Mouse (Mus musculus) midbrain, embryonic 11.5 days (tissue): Measurements from ENCODE around the gene Sft2d2. TPM values are rescaled to one million over a fixed set of nuclear protein-coding genes. Genes with fewer than 3 reads are reported as not detected.

Source experiments
- ATAC-seq: fragments of 200-750 bp; cut with Nextera tagmentation; 2 replicates; pipeline ENCODE4 v1.8.0; 2017; ENCODE audit warnings: moderate TSS enrichment, moderate library complexity; ENCODE audit not compliant: low FRiP score
- DNase-seq: peaks from one replicate; pipeline ENCODE4 v3.0.0; 2015; ENCODE audit warnings: low spot score; ENCODE audit errors: missing footprints
- H3K27ac ChIP-seq: fragments of 300-500 bp; sonication (generic); 2 replicates; pipeline ENCODE4 v1.5.1; 2014; ENCODE audit warnings: low read depth, low read length
- H3K27me3 ChIP-seq: fragments of 300-500 bp; sonication (generic); 2 replicates; pipeline ENCODE4 v1.6.1; 2014; ENCODE audit warnings: mild to moderate bottlenecking, low read length, moderate library complexity, mixed read lengths; ENCODE audit not compliant: control insufficient read depth, insufficient read depth
- H3K36me3 ChIP-seq: fragments of 300-500 bp; sonication (generic); 2 replicates; pipeline ENCODE4 v1.6.1; 2014; ENCODE audit warnings: mild to moderate bottlenecking, low read length, moderate library complexity, mixed read lengths; ENCODE audit not compliant: control insufficient read depth, insufficient read depth
- H3K4me1 ChIP-seq: fragments of 300-500 bp; sonication (generic); 2 replicates; pipeline ENCODE4 v1.6.1; 2014; ENCODE audit warnings: low read length; ENCODE audit not compliant: control insufficient read depth, insufficient read depth
- H3K4me2 ChIP-seq: fragments of 300-500 bp; sonication (generic); 2 replicates; pipeline ENCODE4 v1.6.1; 2014; ENCODE audit warnings: mild to moderate bottlenecking, moderate library complexity
- H3K4me3 ChIP-seq: fragments of 300-500 bp; sonication (generic); 2 replicates; pipeline ENCODE4 v1.5.1; 2014; ENCODE audit warnings: low read depth, low read length
- H3K9ac ChIP-seq: fragments of 300-500 bp; sonication (generic); 2 replicates; pipeline ENCODE4 v1.6.1; 2014; ENCODE audit warnings: low read length
- H3K9me3 ChIP-seq: fragments of 300-500 bp; sonication (generic); 2 replicates; pipeline ENCODE4 v1.6.1; 2016; ENCODE audit warnings: low read length; ENCODE audit not compliant: control insufficient read depth
- WGBS: fragments of 180-500 bp; shearing (Covaris S2); extraction: QIAGEN DNeasy Blood & Tissue Kit; methylation state at CpG from one replicate; pipeline ENCODE4 v1.1.7; 2014; 5-methylcytosine and 5-hydroxymethylcytosine counted together
- polyA plus RNA-seq: library from polyadenylated mRNA; unstranded; fragments of >200 nt; fragmentation: Nextera tagmentation; extraction: Ambion mirVana; gene quantifications from 2 replicates; pipeline ENCODE4 v1.2.1, GENCODE M21; 2014

Gene Sft2d2
- polyA plus RNA-seq, 1 experiment from 2014 or later = 9.1 TPM

DNA sequence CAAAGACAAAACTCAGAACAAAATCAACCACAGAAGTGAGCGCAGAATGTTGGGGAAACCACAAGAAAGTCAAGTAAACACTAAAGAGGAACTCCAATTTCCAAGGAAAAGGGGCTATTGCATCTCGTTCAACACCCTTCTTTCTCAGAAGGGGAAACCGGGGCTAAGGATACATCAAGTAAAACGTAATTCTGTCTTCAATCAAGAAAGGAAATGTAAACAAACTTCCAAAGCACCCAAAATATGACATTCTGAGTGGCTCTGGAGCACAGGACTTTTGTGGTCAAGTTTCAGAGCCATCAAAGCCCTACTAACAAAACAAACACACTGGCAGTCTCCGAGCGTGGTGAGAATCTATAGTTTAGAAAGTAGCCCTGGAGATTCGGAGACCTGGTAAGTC is 812 bp downstream of the Sft2d2 start:
- ATAC-seq (no peak), DNase-seq (peak; percentile 90)
- peaks cover 3% of the 10 kb centered on the region for H3K4me1 ChIP-seq
- H3K36me3 ChIP-seq = no peaks in the 10 kb centered on the region
- no peaks in the 10 kb centered on the region for H3K27me3 ChIP-seq
- peak overlapping the region; percentile 69 for H3K9ac ChIP-seq
- H3K9me3 ChIP-seq = no peaks in the 10 kb centered on the region
- H3K27ac ChIP-seq = no peak overlapping the region
- peak overlapping the region; percentile 74 for H3K4me3 ChIP-seq
- 20% methylated on average over 7 of the region's 7 CpGs for WGBS
- H3K4me2 ChIP-seq = peak overlapping the region; percentile 97

DNA sequence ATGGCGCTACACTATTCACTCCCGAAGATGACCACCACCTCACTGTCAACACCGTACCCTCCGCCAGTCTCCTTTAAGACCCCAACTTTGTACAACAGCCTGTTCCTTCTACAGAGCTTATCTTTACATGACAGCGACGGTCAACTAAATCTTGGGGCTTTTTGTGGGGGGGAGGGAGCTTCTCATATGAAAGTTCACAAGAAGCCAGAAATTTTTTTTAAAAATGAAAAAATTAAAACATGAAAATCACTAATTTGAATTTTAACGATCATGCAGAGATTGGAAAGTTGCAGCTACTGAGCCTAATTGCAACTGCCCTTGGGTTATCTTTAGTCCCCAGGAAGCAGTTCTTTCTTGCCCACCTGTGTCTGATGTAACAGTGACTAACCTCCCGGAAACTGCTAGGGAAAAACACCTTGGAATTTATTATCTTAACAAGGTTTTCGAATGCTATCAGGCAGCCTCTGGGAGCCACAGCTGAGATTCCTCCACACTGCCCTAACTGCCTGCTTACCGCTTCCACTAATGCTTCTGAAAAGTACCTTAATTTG is 1.4 kb downstream of the Sft2d2 start:
- Histone ChIP-seq H3K27me3 (no peaks in the 10 kb centered on the region), H3K4me3 (no peak overlapping the region), H3K4me2 (no peak overlapping the region), H3K4me1 (peaks cover 3% of the 10 kb centered on the region), H3K9ac (no peak overlapping the region), H3K36me3 (no peaks in the 10 kb centered on the region), H3K27ac (no peak overlapping the region), H3K9me3 (no peaks in the 10 kb centered on the region)
- WGBS = 84% methylated on average over 10 of the region's 10 CpGs
- no peak for DNase-seq
- ATAC-seq = no peak

DNA sequence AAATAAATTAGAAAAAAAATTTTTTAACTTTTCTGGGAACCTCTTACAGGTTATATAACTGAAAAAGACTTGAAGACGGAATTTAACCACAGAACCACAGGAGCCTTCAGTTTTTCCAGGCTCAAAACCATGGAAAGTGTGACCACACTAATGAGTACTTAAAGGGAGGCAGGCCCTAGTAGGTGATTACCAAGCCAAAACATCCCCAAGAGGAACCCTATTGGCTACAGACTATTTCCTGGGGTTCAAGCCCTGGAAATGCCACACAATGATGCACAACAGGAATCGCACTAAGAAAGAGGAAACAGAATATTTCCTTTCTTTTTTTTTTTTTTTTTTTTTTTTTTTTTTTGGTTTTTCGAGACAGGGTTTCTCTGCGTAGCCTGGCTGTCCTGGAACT is 2.1 kb downstream of the Sft2d2 start:
- H3K27me3 ChIP-seq = no peaks in the 10 kb centered on the region
- no peak overlapping the region for H3K9ac ChIP-seq
- H3K4me2 ChIP-seq = no peak overlapping the region
- H3K9me3 ChIP-seq = no peaks in the 10 kb centered on the region
- ATAC-seq = no peak
- no peaks in the 10 kb centered on the region for H3K36me3 ChIP-seq
- H3K4me3 ChIP-seq = no peak overlapping the region
- no peak overlapping the region for H3K27ac ChIP-seq
- peaks cover 5% of the 10 kb centered on the region for H3K4me1 ChIP-seq
- DNase-seq = no peak
- 84% methylated on average over 4 of the region's 4 CpGs for WGBS

DNA sequence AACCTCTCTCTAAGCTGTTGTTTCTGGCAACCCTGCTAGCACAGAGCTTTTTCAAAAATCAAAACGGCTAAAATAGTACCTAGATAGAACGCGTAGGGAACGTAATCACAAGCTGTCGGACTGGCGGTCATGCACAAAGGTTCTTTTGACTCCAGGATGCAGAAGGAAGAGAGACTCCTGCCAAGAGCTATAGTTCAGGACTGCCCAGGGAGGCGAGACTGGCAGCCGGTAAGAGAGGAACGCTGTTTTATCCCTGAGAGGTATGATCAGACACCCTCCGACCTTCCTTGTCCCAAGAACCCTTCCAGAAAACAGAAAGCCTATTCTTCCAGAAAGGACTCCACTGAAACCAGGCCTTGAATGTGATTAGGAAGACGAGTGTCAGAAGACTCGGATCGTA is 2.6 kb downstream of the Sft2d2 start:
- no peaks in the 10 kb centered on the region for H3K36me3 ChIP-seq
- 76% methylated on average over 13 of the region's 13 CpGs for WGBS
- DNase-seq (no peak), ATAC-seq (no peak)
- H3K4me3 ChIP-seq = no peak overlapping the region
- no peaks in the 10 kb centered on the region for H3K27me3 ChIP-seq
- H3K9ac ChIP-seq = no peak overlapping the region
- peaks cover 5% of the 10 kb centered on the region for H3K4me1 ChIP-seq
- no peak overlapping the region for H3K4me2 ChIP-seq
- H3K9me3 ChIP-seq = no peaks in the 10 kb centered on the region
- no peak overlapping the region for H3K27ac ChIP-seq

DNA sequence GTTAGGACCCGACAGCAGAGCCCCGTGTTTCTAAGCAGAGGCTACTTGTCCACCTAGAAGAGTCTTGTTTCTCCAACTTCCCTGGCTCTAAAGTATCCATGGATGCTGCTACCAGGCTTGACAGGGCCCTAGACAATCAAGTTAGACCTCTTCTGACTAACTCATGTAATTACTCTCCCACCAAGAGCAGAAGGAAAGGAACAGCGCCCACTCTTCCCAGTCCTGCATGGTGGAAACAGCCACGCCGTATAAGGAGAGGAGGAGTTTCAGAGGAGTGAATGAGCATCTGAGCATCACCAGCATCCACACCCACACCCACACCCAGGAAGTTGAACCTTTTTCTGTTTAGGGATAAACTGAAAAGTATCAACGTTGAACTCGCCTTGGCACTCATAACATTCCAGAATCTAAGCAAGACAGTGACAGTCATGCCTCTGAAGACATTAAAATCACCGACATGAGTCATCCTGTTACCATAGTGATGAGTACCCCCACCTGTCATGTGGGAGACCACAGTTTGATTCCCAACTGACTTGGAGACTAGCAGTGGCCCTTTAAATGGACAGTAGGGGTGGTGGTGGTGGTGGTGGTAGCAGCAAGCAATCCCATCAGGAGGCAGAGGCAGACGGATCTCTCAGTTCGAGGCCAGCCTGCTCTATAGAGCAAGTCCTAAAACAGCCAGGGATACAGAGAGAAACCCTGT is 3.5 kb downstream of the Sft2d2 start:
- no peak for ATAC-seq
- 93% methylated on average over 10 of the region's 10 CpGs for WGBS
- peaks cover 5% of the 10 kb centered on the region for H3K4me1 ChIP-seq

DNA sequence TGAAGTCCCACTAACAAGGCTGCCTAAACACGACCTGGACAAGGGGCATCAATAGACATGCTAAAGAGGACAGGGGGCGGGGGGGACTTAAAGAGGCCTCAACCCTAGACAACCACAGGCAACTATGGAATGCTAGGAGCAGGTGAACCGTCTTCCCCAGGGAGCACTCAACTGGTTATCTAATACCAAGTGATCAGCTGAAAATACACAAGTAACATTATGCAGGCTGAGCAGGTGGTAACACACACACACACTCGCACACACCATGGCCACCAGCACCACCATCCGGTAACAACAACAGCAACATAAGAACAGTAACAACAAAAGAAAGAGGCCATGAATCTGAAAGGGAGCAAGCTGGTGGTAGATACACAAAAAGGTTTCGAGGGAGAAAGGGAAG is 4.2 kb downstream of the Sft2d2 start:
- Histone ChIP-seq H3K27me3 (no peaks in the 10 kb centered on the region), H3K4me1 (peaks cover 5% of the 10 kb centered on the region), H3K9me3 (no peaks in the 10 kb centered on the region), H3K9ac (no peak overlapping the region), H3K27ac (no peak overlapping the region), H3K4me3 (no peak overlapping the region), H3K36me3 (no peaks in the 10 kb centered on the region), H3K4me2 (no peak overlapping the region)
- DNase-seq = peak; percentile 21
- 79% methylated on average over 6 of the region's 6 CpGs for WGBS
- ATAC-seq = no peak

More for the DNA sequence above, 3.5 kb downstream of the Sft2d2 start:
- H3K4me2 ChIP-seq = no peak overlapping the region
- no peaks in the 10 kb centered on the region for H3K9me3 ChIP-seq
- H3K36me3 ChIP-seq = no peaks in the 10 kb centered on the region
- H3K4me3 ChIP-seq = no peak overlapping the region
- H3K9ac ChIP-seq = no peak overlapping the region
- H3K27ac ChIP-seq = no peak overlapping the region
- H3K27me3 ChIP-seq = no peaks in the 10 kb centered on the region
- peak; percentile 76 for DNase-seq

DNA sequence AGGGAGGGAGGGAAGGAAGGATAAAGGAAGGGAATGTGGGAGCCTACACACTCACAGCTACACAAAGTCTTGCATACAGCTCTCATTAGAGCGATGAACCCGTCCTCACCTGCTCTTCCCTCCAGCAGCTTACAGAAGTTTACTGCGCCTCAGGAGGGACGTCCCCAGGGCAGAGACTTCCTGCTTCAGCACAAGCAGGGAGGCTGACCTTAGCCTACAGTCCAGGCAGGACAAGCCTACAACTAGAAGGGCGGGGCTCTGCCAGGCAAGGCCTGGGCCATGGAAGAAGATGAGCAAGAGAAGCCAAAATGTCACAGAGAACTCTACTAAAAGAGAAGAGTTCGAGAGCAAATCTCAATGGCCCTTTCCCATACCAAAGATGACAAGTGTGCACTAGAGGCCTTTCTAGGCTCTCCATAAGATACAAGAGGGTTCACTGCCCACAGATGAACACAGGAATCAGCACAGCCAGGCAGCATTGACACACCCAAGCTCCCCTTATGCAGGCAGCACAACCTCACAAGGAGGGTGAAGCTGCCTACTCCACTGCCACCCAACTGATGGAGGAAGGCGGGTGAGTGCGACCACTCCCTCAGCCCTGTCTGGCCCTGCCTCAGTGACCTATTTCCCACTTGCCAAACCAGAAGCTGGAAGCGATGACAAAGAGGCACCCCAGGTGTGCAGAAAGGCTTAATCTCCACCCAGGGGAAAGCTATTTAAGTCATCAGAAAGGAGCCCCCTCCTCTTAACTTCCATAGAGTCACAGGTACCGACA is 5.2 kb downstream of the Sft2d2 start:
- DNase-seq = peak; percentile 26
- H3K36me3 ChIP-seq = no peaks in the 10 kb centered on the region
- no peak overlapping the region for H3K9ac ChIP-seq
- H3K27me3 ChIP-seq = no peaks in the 10 kb centered on the region
- WGBS = 76% methylated on average over 10 of the region's 10 CpGs
- no peaks in the 10 kb centered on the region for H3K9me3 ChIP-seq
- H3K4me2 ChIP-seq = no peak overlapping the region
- H3K4me1 ChIP-seq = peaks cover 2% of the 10 kb centered on the region; the same call in 1 of the 2 replicates
- no peak overlapping the region for H3K27ac ChIP-seq
- ATAC-seq = no peak
- H3K4me3 ChIP-seq = no peak overlapping the region

DNA sequence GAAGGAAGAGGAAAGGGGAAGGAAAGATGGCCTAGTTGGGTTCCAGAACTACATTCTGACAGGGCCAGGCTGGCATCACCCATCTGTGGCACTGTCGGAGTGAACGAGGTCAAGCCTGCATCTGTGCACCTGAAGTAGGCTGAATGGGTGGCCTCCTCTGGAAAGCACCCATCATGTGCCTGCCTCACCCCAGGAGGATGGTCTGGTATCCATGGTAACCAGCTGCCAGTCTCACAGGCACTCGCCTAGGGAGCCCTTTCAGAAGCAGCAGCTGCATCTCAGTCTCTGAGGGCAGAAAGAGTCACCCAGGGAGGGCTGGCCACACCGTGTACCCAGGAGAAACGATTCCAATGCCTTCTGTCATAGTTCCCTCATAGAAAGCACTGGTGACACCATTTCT is 6.9 kb downstream of the Sft2d2 start:
- peaks cover 2% of the 10 kb centered on the region; the same call in 1 of the 2 replicates for H3K4me1 ChIP-seq
- no peak overlapping the region for H3K4me3 ChIP-seq
- H3K9ac ChIP-seq = no peak overlapping the region
- no peaks in the 10 kb centered on the region for H3K36me3 ChIP-seq
- H3K9me3 ChIP-seq = no peaks in the 10 kb centered on the region
- H3K4me2 ChIP-seq = no peak overlapping the region
- ATAC-seq (no peak), DNase-seq (peak; percentile 45)
- H3K27me3 ChIP-seq = no peaks in the 10 kb centered on the region
- H3K27ac ChIP-seq = no peak overlapping the region
- 54% methylated on average over 5 of the region's 5 CpGs for WGBS

DNA sequence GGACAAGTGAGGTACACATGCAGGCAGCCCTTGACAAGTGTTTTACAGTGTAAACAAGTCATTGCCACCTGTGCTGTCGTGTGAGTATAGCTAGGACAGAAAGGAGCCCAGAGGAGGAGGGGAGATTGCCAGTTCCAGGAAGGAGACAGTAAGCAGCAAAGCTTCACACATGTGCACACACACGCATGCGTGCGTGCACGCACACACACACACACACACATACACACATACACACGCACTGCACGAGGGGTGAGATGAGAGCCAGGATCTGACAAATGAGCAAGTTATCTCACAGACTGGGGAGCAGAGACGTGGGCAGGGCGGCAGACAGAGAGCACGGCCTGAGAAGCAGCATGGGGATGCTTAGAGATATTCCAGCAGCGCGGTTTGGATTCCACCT is 7.7 kb downstream of the Sft2d2 start:
- no peaks in the 10 kb centered on the region for H3K36me3 ChIP-seq
- 76% methylated on average over 12 of the region's 12 CpGs for WGBS
- no peak overlapping the region for H3K27ac ChIP-seq
- H3K27me3 ChIP-seq = no peaks in the 10 kb centered on the region
- H3K9ac ChIP-seq = no peak overlapping the region
- H3K4me1 ChIP-seq = peaks cover 2% of the 10 kb centered on the region; the same call in 1 of the 2 replicates
- DNase-seq (peak; percentile 72), ATAC-seq (no peak)
- no peak overlapping the region for H3K4me2 ChIP-seq
- H3K4me3 ChIP-seq = no peak overlapping the region
- H3K9me3 ChIP-seq = no peaks in the 10 kb centered on the region
